Mouse (Mus musculus) forebrain, embryonic 13.5 days (tissue): ENCODE results near the gene Grin2c. TPM values are rescaled to one million over a fixed set of nuclear protein-coding genes. Genes with fewer than 3 reads are reported as not detected.
A peak's percentile ranks its signal among the peaks of the same experiment; 100 is the strongest.

Source experiments
- ATAC-seq: fragments of 200-750 bp; cut with Nextera tagmentation; 2 replicates; pipeline ENCODE4 v1.8.0; 2017
- H3K27ac ChIP-seq: fragments of 300-500 bp; sonication (generic); 2 replicates; pipeline ENCODE4 v1.5.1; 2015; ENCODE audit warnings: inconsistent platforms, mild to moderate bottlenecking, moderate library complexity
- H3K27me3 ChIP-seq: fragments of 300-500 bp; sonication (generic); 2 replicates; pipeline ENCODE4 v1.6.1; 2015; ENCODE audit warnings: mild to moderate bottlenecking, inconsistent platforms
- H3K36me3 ChIP-seq: fragments of 300-500 bp; sonication (generic); 2 replicates; pipeline ENCODE4 v1.6.1; 2015; ENCODE audit warnings: mild to moderate bottlenecking, inconsistent platforms; ENCODE audit not compliant: poor library complexity, severe bottlenecking
- H3K4me1 ChIP-seq: fragments of 300-500 bp; sonication (generic); 2 replicates; pipeline ENCODE4 v1.6.1; 2015; ENCODE audit warnings: inconsistent platforms
- H3K4me2 ChIP-seq: fragments of 300-500 bp; sonication (generic); 2 replicates; pipeline ENCODE4 v1.6.1; 2015; ENCODE audit warnings: inconsistent platforms, mild to moderate bottlenecking, moderate library complexity
- H3K4me3 ChIP-seq: fragments of 300-500 bp; sonication (generic); 2 replicates; pipeline ENCODE4 v1.5.1; 2015; ENCODE audit warnings: mild to moderate bottlenecking, inconsistent platforms
- H3K9ac ChIP-seq: fragments of 300-500 bp; sonication (generic); 2 replicates; pipeline ENCODE4 v1.6.1; 2015; ENCODE audit warnings: mild to moderate bottlenecking, inconsistent platforms
- H3K9me3 ChIP-seq: fragments of 300-500 bp; sonication (generic); replicated peaks from 2 replicates; pipeline ENCODE4 v1.6.1; 2016; ENCODE audit warnings: inconsistent platforms
- WGBS: fragments of 180-500 bp; shearing (Covaris S2); methylation state at CpG from one replicate; pipeline ENCODE4 v1.1.7; 2015; 5-methylcytosine and 5-hydroxymethylcytosine counted together
- polyA plus RNA-seq: library from polyadenylated mRNA; unstranded; fragments of >200 nt; fragmentation: Nextera tagmentation; extraction: Ambion mirVana; gene quantifications from 2 replicates; pipeline ENCODE4 v1.2.1, GENCODE M21; 2015

Gene Grin2c
- polyA plus RNA-seq, 1 experiment from 2014 or later, result not detected

DNA sequence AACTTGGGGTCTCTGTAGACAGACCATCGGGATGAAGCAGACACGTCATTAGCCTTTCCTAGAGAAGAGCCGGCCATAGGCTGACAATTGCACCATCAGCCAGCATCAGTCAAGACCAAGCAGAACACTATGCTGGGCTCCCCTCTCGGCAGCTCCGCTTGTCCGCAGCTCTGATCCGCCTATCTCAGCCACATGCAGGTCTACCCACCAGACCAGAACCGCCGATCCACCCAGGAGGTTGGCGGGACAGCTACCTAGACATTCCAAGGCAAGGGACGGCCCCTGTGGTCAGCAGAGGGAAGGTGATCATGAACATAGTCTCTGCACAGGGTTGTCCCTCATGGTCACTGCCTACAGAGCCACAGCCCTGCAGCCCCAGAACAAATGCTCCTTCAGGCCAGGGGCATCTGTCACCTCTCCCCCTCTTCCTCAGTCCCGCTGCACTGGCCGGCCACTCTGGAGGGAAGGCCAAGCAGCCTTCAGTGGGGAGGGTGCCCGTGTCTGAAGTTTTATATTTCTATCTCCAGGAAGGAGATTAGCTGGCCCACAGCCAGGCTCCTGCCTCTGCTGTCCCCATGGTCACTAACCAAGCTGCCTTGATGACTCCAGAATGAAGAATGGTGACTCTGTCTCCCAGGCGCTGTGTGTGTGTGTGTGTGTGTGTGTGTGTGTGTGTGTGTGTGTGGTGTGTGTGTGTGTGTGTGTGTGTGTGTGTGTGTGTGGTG lies 32.6 kb downstream of the Grin2c start:
- WGBS, result 82% methylated on average over 13 of the region's 15 CpGs
- ATAC-seq, result no peak
- no peak overlapping the region for H3K4me2 ChIP-seq
- no peak overlapping the region for H3K4me3 ChIP-seq
- H3K36me3 ChIP-seq, result no peaks in the 10 kb centered on the region
- H3K9ac ChIP-seq, result no peak overlapping the region
- no peaks in the 10 kb centered on the region for H3K9me3 ChIP-seq
- H3K27me3 ChIP-seq, result 0 out of 2 replicates have a peak, but pooled peaks cover 3% of the 10 kb centered on the region
- H3K27ac ChIP-seq, result no peak overlapping the region
- H3K4me1 ChIP-seq, result peaks cover 59% of the 10 kb centered on the region

DNA sequence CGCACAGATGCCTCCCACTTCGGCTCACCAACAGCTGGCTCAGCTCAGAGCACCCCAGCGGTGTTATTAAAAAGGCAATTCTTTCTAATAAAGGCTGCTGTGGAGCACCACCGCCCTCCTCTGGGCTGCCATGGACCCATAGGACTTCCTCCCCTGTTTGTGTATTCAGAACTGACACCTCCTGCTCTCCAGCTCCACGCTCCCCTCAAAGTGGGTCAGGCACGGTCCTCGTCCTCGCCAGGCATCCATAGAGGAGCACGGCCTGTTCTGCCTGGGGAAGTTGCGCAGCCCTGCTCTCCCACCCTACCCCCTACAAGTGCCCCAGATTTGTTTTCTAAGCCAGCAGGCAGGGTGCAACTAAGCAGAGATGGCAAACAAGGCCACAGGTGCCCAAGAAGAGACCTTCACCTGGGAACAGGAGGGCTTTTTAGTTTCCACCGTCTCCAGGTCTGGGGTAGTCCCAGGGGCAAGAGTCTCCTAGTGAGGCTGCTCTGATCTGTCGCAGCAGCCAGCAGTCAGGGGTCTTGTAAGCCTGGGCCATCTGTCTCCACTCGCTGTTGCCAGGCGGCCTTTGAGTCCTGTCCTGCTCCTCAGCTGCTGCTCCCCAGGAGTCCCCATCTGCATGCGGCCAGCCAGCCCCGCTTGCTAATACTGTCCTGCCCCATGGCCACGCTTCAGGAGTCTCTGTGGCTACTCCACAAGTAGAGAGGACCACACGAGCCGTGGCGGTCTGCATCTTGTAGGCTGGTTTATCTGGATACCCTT lies 33.3 kb downstream of the Grin2c start:
- peak; percentile 28 for ATAC-seq
- H3K4me2 ChIP-seq, result no peak overlapping the region
- 54% methylated on average over 20 of the region's 20 CpGs for WGBS
- H3K4me1 ChIP-seq, result peaks cover 67% of the 10 kb centered on the region
- H3K36me3 ChIP-seq, result no peaks in the 10 kb centered on the region
- peak overlapping the region; percentile 61 for H3K27ac ChIP-seq
- H3K27me3 ChIP-seq, result 0 out of 2 replicates have a peak, but pooled peaks cover 3% of the 10 kb centered on the region
- no peak overlapping the region for H3K4me3 ChIP-seq
- no peaks in the 10 kb centered on the region for H3K9me3 ChIP-seq
- H3K9ac ChIP-seq, result no peak overlapping the region

DNA sequence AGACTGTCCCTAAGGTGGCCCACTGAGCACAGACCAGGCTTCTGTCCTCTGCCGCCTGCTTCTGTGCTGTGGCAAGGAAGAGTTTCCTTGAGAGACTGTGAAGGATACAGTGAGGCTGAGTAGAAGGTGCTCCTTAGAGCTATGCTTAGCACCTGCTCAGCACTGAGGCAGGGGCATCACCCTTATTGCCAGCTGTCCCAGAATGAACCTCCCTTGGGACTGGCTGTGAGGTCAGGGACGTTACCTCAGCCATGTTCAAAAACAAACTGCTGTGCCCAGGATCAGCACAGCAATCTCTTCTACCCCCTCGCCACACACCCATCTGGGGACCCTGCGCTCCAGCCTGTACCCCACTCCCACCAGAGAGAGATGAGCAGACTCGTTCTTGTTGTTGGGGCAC lies 34.2 kb downstream of the Grin2c start:
- Histone ChIP-seq H3K4me3 (no peak overlapping the region), H3K27me3 (0 out of 2 replicates have a peak, but pooled peaks cover 3% of the 10 kb centered on the region), H3K27ac (peak overlapping the region; percentile 68; the same call in 1 of the 2 replicates), H3K4me1 (peaks cover 74% of the 10 kb centered on the region), H3K9me3 (no peaks in the 10 kb centered on the region), H3K4me2 (no peak overlapping the region), H3K36me3 (no peaks in the 10 kb centered on the region), H3K9ac (0 out of 2 replicates have a peak overlapping the region, but pooled peaks have one; percentile 21)
- ATAC-seq, result no peak
- WGBS, result 80% methylated on average over 5 of the region's 5 CpGs

- Histone ChIP-seq H3K4me1 (peaks cover 84% of the 10 kb centered on the region), H3K36me3 (no peaks in the 10 kb centered on the region), H3K4me3 (no peak overlapping the region), H3K27me3 (0 out of 2 replicates have a peak, but pooled peaks cover 3% of the 10 kb centered on the region), H3K27ac (peak overlapping the region; percentile 68), H3K9me3 (no peaks in the 10 kb centered on the region), H3K9ac (no peak overlapping the region), H3K4me2 (peak overlapping the region; percentile 12; the same call in 1 of the 2 replicates)
- 19% methylated on average over 9 of the region's 9 CpGs for WGBS
- ATAC-seq, result peak; percentile 57; the same call in 1 of the 2 replicates
Measured at GRCm38 (mm10) chr11:115231924-115232323, 35.1 kb downstream of the Grin2c start.

DNA sequence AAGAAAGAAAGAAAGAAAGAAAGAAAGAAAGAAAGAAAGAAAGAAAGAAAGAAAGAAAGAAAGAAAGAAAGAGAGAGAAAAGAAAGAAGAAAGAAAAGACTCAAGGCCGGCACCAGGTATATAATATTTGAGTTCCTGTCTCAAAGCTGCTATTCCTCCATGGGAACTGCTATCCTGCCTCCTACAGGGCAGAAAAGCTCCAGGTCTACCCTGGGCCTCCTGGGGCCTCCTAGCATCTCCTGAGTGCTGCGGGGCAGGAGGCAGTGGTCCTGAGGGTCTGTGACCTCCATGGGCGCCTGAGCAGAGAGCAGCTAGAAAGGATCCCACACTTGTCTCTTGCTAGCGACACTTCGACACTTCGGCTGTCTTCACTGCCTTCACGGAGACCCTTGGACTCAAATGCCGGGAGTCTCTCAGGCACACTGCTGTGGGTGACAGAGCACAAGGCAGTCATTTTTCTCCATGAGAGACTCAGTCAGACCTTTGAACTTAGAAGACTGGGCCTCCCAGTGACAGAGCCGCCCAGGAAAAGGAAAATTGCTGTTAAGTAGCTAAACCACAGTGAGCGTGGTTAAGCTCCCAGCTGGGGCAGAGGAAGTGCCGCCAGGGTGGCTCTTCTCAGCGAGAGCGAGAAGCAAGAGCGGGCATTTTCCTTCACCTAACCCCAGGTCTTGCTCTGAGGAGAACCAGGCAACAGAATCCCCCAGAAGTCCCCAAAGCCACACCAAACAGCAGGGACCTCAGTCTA lies 35.7 kb downstream of the Grin2c start:
- ATAC-seq, result no peak
- H3K4me3 ChIP-seq, result no peak overlapping the region
- peak overlapping the region; percentile 12; the same call in 1 of the 2 replicates for H3K4me2 ChIP-seq
- WGBS, result 58% methylated on average over 14 of the region's 14 CpGs
- peaks cover 86% of the 10 kb centered on the region for H3K4me1 ChIP-seq
- no peak overlapping the region for H3K9ac ChIP-seq
- no peaks in the 10 kb centered on the region for H3K9me3 ChIP-seq
- H3K27me3 ChIP-seq, result 0 out of 2 replicates have a peak, but pooled peaks cover 3% of the 10 kb centered on the region
- no peaks in the 10 kb centered on the region for H3K36me3 ChIP-seq
- peak overlapping the region; percentile 68 for H3K27ac ChIP-seq

- Histone ChIP-seq H3K4me1 (peaks cover 95% of the 10 kb centered on the region), H3K36me3 (no peaks in the 10 kb centered on the region), H3K27me3 (0 out of 2 replicates have a peak, but pooled peaks cover 3% of the 10 kb centered on the region), H3K27ac (no peak overlapping the region), H3K4me2 (no peak overlapping the region), H3K9me3 (no peaks in the 10 kb centered on the region), H3K4me3 (no peak overlapping the region), H3K9ac (no peak overlapping the region)
- ATAC-seq, result no peak
- WGBS, result 48% methylated on average over 15 of the region's 15 CpGs
Measured at GRCm38 (mm10) chr11:115229021-115229930, 37.8 kb downstream of the Grin2c start.

DNA sequence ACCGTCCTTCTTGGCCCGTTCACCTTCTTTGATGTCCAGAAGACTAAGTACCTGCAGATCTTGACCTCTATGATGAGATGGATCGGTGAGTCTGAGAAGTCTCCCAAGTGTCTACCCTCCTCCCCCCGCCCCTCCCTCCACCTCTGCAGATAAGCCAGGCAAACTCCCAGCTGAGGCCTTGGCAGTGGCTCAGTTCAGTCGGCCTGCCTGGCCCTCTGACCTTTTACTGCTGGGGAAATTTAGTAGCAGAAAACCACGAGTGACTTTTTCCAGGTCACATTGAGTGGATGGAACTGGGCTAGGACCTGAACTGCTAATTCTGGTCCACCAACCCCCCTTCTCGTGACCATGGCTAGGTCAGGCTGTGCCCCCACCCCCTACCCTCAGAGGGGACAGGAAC lies 38.6 kb downstream of the Grin2c start:
- 74% methylated on average over 7 of the region's 7 CpGs for WGBS
- no peak overlapping the region for H3K9ac ChIP-seq
- H3K4me2 ChIP-seq, result no peak overlapping the region
- H3K4me1 ChIP-seq, result peaks cover 91% of the 10 kb centered on the region
- 0 out of 2 replicates have a peak, but pooled peaks cover 3% of the 10 kb centered on the region for H3K27me3 ChIP-seq
- no peaks in the 10 kb centered on the region for H3K36me3 ChIP-seq
- no peak overlapping the region for H3K27ac ChIP-seq
- no peaks in the 10 kb centered on the region for H3K9me3 ChIP-seq
- ATAC-seq, result no peak
- no peak overlapping the region for H3K4me3 ChIP-seq

DNA sequence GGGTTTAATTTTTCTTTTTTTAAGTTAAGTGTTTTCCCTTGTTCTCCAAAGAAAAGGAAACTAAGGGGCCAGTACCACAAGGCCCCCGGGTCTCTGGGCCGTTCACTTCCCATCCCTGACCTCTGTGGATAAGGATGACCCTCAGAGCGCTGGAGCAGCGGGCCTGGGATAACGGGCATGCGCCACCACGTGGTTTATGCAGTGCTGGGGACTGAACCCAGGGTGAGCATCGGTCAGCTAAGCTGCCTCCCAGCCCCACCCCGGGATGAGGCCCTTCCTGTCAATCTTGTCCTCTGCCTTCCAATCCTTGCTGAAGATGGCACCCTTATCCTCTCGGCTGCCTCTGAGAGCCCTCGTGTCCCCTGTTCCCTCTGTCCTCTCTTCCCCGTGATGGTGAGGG lies 39.4 kb downstream of the Grin2c start:
- H3K36me3 ChIP-seq, result no peaks in the 10 kb centered on the region
- 20% methylated on average over 12 of the region's 12 CpGs for WGBS
- H3K9ac ChIP-seq, result 0 out of 2 replicates have a peak overlapping the region, but pooled peaks have one; percentile 3
- H3K27me3 ChIP-seq, result 0 out of 2 replicates have a peak, but pooled peaks cover under 1% of the 10 kb centered on the region
- H3K4me3 ChIP-seq, result no peak overlapping the region
- ATAC-seq, result no peak
- H3K9me3 ChIP-seq, result no peaks in the 10 kb centered on the region
- peak overlapping the region; percentile 65 for H3K27ac ChIP-seq
- peaks cover 91% of the 10 kb centered on the region for H3K4me1 ChIP-seq
- H3K4me2 ChIP-seq, result peak overlapping the region; percentile 0; the same call in 1 of the 2 replicates

GRCm38 (mm10) chr11:115226811-115227491 lies 40.1 kb downstream of the Grin2c start:
- WGBS, result 15% methylated on average over 14 of the region's 14 CpGs
- Histone ChIP-seq H3K4me1 (peaks cover 91% of the 10 kb centered on the region), H3K4me3 (no peak overlapping the region), H3K9me3 (no peaks in the 10 kb centered on the region), H3K4me2 (peak overlapping the region; percentile 0; the same call in 1 of the 2 replicates), H3K27ac (peak overlapping the region; percentile 65), H3K27me3 (no peaks in the 10 kb centered on the region), H3K36me3 (no peaks in the 10 kb centered on the region), H3K9ac (no peak overlapping the region)
- peak; percentile 78 for ATAC-seq

- Histone ChIP-seq H3K9ac (no peak overlapping the region), H3K4me2 (no peak overlapping the region), H3K27me3 (no peaks in the 10 kb centered on the region), H3K4me3 (no peak overlapping the region), H3K9me3 (no peaks in the 10 kb centered on the region), H3K4me1 (peaks cover 84% of the 10 kb centered on the region), H3K36me3 (no peaks in the 10 kb centered on the region), H3K27ac (peak overlapping the region; percentile 37; the same call in 1 of the 2 replicates)
- WGBS, result 32% methylated on average over 6 of the region's 6 CpGs
- ATAC-seq, result no peak
Measured at GRCm38 (mm10) chr11:115225301-115225700, 41.7 kb downstream of the Grin2c start.
